Mouse (Mus musculus): ENCODE measurements at regions not wholly inside any gene's neighbourhood (a gene's known extent, or its start where the extent isn't known, plus 50 kb on each side); places are given as distances from the start of the nearest gene placed in this dataset.

DNA sequence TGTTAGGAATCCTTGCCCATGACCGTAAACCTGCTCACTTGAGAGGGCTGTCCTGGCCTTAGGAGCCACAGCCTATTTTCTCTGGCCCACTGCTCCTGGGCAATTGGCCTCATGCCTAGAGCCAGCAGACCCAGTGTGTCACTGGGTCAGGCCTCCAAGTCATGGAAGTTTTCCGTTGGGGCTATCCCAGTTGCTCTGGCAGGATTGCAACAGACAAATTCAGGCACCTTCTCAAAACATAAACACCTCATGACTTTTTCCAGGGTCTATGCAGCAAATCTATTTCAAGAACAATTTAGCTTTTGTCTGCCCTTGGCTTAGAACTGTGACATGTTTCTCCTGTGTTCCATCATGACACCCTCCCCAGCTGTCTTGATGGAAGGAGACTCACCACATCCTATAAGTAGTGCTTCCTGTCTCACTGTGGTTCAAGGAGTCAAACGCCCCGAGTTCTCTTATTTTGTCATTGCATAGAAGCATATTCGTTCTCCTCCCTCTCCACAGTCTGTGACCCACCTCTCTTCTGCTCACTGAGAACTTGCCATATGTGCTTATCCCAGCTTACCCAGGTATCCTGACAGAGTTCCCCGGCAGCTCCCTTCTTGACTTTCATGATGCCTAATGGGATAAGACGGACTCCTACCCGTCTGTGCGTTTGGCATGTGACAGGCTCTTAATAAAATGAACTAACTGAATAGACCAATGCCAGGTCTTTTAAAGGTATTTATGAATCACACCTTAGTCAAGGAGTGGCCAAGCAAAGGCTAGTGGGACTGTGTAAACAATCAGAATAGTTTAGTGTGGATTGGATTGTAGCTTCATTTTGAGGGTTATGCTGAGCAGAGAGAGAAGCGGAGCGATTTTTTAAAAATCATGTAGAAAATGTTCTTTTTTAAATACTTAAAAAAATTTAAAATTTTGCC is 108.2 kb upstream of the Serp2 start:
- Histone ChIP-seq H3K4me1 (no peaks in the 10 kb centered on the region), H3K4me3 (no peak overlapping the region), H3K27me3 (no peaks in the 10 kb centered on the region; the same call in 1 of the 2 replicates), H3K9ac (no peak overlapping the region), H3K27ac (no peak overlapping the region), H3K9me3 (replicated peaks) (no peaks in the 10 kb centered on the region), H3K36me3 (no peaks in the 10 kb centered on the region), H3K4me2 (replicated peaks) (no peak overlapping the region)
- WGBS = 83% methylated on average over 11 of the region's 11 CpGs
- ATAC-seq (ENCODE audit: low FRiP score) = no peak

DNA sequence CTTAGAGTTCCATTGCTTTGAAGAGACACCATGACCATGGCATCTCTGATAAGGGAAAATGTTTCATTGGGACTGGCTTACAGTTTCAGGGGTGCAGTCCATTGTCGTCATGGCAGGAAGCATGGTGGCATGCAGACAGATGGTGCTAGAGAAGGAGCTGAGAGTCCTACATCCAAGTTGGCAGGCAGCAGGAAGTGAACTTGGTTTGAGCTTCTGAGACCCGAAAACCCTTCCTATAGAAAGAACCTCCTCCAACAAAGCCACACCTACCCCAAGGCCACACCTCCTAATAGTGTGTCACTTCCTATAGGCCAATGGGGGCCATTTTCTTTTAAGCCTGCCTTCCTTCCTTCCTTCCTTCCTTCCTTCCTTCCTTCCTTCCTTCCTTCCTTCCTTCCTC is 107.1 kb upstream of the Serp2 start:
- Histone ChIP-seq H3K4me3 (no peak overlapping the region), H3K27ac (no peak overlapping the region), H3K36me3 (no peaks in the 10 kb centered on the region), H3K4me1 (peaks cover 5% of the 10 kb centered on the region), H3K4me2 (replicated peaks) (no peak overlapping the region), H3K9ac (no peak overlapping the region), H3K9me3 (replicated peaks) (no peaks in the 10 kb centered on the region), H3K27me3 (no peaks in the 10 kb centered on the region; the same call in 1 of the 2 replicates)
- no peak for ATAC-seq (ENCODE audit: low FRiP score)
- WGBS = 80% methylated on average over 2 of the region's 2 CpGs

DNA sequence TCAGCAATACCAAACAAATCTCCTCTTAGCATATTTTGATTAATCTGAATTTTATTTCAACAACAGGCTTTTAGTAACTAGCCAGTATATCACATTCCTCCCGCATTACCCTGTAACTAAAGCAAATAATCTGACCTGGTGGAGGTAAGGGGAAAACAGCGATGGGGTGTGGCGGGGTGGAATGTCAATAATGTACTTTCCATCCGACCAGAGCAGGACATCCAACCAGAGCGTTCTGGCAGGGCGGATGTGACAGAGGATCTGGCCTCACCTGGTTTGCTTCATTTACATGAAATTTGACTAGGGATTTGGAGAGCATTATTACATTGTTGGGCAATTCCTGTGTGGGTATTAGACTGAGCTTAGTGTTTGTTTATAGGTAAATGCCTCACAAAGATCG is 106.2 kb upstream of the Serp2 start:
- no peak for ATAC-seq (ENCODE audit: low FRiP score)
- H3K27me3 ChIP-seq = no peaks in the 10 kb centered on the region; the same call in 1 of the 2 replicates
- no peaks in the 10 kb centered on the region for H3K36me3 ChIP-seq
- H3K9ac ChIP-seq = no peak overlapping the region
- H3K4me1 ChIP-seq = peaks cover 12% of the 10 kb centered on the region
- H3K4me3 ChIP-seq = no peak overlapping the region
- no peak overlapping the region for H3K4me2 ChIP-seq (replicated peaks)
- H3K9me3 ChIP-seq (replicated peaks) = no peaks in the 10 kb centered on the region
- H3K27ac ChIP-seq = no peak overlapping the region
- 81% methylated on average over 7 of the region's 7 CpGs for WGBS

DNA sequence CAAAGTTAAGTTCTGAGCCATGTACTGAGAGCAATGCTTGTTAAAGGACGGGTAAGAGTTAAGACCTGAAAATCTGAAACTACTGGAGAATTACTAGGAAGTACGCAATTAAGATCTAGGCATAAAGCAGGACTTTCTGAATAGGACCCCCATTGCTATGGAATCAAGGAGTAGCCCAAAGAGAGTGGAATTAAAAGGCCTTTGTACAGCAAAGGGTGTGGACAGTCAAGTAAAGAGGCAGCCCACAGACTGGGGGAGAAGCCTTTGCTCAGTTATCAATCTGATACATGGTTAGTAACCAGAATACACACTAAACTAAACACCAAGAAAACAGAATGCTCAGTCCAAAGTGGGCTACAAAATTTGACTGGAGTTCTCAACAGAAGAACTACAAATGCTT is 104.2 kb upstream of the Serp2 start:
- Histone ChIP-seq H3K4me2 (replicated peaks) (no peak overlapping the region), H3K27me3 (no peaks in the 10 kb centered on the region; the same call in 1 of the 2 replicates), H3K36me3 (no peaks in the 10 kb centered on the region), H3K4me3 (no peak overlapping the region), H3K27ac (no peak overlapping the region), H3K9ac (no peak overlapping the region), H3K9me3 (replicated peaks) (no peaks in the 10 kb centered on the region), H3K4me1 (peaks cover 23% of the 10 kb centered on the region)
- 81% methylated on average over 2 of the region's 2 CpGs for WGBS
- ATAC-seq (ENCODE audit: low FRiP score) = no peak

DNA sequence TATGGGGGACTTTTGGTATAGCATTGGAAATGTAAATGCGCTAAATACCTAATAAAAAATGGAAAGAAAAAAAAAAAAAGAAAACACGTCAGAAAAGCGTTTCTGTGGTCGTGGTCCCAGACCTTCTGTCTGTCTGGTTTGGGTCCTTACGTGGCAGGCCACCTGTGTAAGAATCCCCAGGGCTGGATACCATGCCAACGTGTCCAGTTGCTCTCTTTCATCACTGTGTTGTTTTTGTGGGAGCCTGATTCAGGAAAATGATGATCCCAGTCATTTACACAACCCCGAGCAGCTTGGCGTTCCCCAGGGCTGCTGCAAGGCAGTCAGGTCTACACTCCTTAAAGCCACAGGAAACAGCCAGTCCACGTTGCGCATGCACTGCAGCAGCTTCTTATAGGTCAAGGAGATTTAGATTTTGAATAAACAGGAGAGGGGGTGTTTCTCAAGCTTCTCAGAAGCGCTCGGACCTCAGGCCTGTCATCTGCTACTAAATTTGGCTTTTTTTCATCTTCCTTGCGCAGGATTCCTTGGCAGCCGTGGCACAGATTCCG is 102.3 kb upstream of the Serp2 start:
- Histone ChIP-seq H3K27me3 (no peaks in the 10 kb centered on the region; the same call in 1 of the 2 replicates), H3K9me3 (replicated peaks) (no peaks in the 10 kb centered on the region), H3K9ac (no peak overlapping the region), H3K4me1 (peaks cover 23% of the 10 kb centered on the region), H3K36me3 (no peaks in the 10 kb centered on the region), H3K4me3 (no peak overlapping the region), H3K4me2 (replicated peaks) (no peak overlapping the region), H3K27ac (no peak overlapping the region)
- 64% methylated on average over 15 of the region's 15 CpGs for WGBS
- ATAC-seq (ENCODE audit: low FRiP score) = no peak

DNA sequence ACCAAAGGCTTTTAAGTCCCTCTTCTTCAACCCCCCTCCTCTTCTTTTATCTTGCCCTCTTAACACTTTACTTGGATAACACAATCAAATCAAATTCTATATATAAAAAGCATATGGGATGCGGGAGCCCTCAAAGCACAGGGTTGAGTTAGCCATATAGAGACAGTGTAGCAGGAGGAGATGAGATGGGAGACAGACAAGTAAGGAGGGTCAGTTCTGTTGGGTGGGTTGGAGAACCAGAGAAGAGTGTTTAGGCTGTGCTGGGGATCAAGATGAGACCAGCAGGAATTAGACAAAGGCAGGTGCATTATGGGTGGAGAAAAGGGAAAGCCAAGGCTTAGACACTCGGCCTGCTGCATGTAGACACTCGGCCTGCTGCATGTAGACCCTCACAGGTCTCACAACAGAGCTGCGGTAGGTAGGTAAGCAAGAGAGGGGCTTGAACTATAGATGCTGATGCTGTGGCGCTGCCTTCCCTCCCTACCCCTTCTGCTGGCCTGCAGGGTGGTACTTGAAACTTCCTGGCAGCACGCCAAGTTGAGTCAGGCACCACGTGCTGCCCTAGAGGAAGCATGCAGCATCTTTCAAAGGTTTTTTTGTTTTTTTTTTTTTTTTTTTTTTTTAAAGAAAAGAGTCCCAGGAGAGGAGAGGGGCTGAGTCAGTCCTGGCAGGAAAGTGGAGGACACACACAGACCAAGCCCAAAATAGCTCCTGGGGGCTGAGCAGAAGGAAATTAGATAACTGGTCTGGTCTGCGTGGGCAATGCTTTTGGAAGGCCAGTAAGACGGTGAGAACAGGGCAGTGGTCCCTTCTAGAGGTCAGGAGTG is 101.3 kb upstream of the Serp2 start:
- Histone ChIP-seq H3K4me3 (no peak overlapping the region), H3K36me3 (no peaks in the 10 kb centered on the region), H3K4me1 (peaks cover 23% of the 10 kb centered on the region), H3K9ac (no peak overlapping the region), H3K4me2 (replicated peaks) (no peak overlapping the region), H3K9me3 (replicated peaks) (no peaks in the 10 kb centered on the region), H3K27ac (peak overlapping the region; percentile 52; the same call in 1 of the 2 replicates), H3K27me3 (no peaks in the 10 kb centered on the region; the same call in 1 of the 2 replicates)
- 43% methylated on average over 9 of the region's 9 CpGs for WGBS
- peak; percentile 78 for ATAC-seq (ENCODE audit: low FRiP score)

DNA sequence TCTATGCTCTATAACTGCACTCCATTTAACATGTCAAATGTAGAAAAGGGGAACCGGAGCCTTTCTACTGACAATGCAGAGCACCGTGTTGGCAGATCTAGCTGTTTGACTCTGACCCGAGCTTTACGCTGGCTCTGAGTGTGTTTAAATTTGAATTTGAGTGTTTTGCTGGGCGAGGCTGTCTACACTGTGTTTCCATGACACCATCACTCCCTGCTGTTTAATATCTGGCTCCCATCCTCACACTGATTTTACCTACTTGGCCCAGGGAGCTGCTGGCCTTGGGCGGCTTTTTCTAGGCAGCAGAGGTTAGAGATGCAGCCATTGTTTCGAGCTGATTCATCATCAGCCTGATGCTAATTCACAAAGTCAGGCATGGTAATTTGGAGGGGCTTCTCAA is 100.7 kb upstream of the Serp2 start:
- peak; percentile 59 for ATAC-seq (ENCODE audit: low FRiP score)
- peak overlapping the region; percentile 52; the same call in 1 of the 2 replicates for H3K27ac ChIP-seq

DNA sequence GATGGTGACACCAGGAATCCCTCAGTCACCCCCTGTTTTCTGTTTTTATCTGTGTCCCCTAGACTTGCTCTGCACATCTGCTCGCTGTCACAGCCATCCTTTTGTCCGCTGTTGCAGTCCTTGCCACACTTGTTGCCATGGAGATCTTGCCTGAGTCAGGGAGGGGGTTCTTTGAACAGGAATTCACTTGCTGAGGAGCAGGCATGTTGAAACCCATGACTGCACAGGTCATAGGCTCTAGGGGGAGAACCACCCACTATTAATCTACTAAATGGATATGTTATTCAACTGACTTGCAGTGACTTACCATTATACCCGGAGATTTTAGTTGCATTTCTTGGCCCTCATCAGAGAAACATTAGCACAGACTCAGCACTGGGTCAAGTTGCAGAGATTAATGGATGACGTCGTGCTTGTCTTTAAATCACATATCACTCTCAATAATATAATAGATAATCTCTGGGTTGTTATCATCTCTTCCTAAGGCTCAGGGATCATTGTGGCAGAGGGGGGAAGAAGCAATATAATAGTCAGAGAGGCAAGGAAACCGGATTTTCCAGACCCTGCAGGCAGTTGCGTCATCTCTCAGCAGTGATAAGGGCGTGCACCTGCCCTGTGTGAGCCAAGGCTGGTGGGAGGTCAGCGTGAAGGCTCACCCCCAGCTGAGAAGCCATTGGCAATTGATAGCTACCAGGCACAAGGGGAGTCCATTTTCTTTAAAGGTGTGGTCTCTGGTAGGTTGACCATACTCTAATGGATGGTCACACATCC is 95.9 kb upstream of the Serp2 start:
- WGBS = 55% methylated on average over 9 of the region's 9 CpGs
- H3K27ac ChIP-seq = no peak overlapping the region
- H3K4me1 ChIP-seq = peaks cover 17% of the 10 kb centered on the region
- no peaks in the 10 kb centered on the region for H3K9me3 ChIP-seq (replicated peaks)
- H3K27me3 ChIP-seq = no peaks in the 10 kb centered on the region; the same call in 1 of the 2 replicates
- ATAC-seq (ENCODE audit: low FRiP score) = peak; percentile 61
- no peak overlapping the region for H3K4me2 ChIP-seq (replicated peaks)
- no peaks in the 10 kb centered on the region for H3K36me3 ChIP-seq
- no peak overlapping the region for H3K9ac ChIP-seq
- no peak overlapping the region for H3K4me3 ChIP-seq

More for the DNA sequence above, 100.7 kb upstream of the Serp2 start:
- 41% methylated on average over 7 of the region's 7 CpGs for WGBS
- no peak overlapping the region for H3K4me2 ChIP-seq (replicated peaks)
- no peaks in the 10 kb centered on the region; the same call in 1 of the 2 replicates for H3K27me3 ChIP-seq
- no peaks in the 10 kb centered on the region for H3K36me3 ChIP-seq
- H3K4me3 ChIP-seq = no peak overlapping the region
- H3K4me1 ChIP-seq = peaks cover 27% of the 10 kb centered on the region
- no peak overlapping the region; the same call in 1 of the 2 replicates for H3K9ac ChIP-seq
- H3K9me3 ChIP-seq (replicated peaks) = no peaks in the 10 kb centered on the region

DNA sequence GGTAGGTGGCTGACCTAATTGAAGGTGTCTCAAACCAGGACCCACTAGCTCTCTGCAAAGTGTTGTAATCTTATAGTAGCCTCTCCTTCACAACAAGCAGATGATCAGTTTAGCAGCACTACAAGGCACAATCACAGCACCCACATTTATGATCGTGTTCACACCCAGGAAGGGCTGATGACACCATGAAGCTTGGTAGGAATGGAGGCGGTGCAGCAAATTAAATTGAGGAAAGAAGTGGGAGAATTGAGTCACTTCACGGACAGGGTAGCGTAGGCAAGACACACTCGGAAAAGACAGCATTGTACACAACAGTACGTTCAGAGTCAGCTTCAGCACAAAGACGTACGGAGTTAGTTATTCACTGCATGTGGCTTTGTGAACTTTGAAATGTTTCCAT is 94.4 kb upstream of the Serp2 start:
- no peaks in the 10 kb centered on the region for H3K9me3 ChIP-seq (replicated peaks)
- no peaks in the 10 kb centered on the region for H3K36me3 ChIP-seq
- ATAC-seq (ENCODE audit: low FRiP score) = no peak
- 96% methylated on average over 8 of the region's 8 CpGs for WGBS
- H3K4me3 ChIP-seq = no peak overlapping the region
- no peak overlapping the region for H3K9ac ChIP-seq
- H3K4me1 ChIP-seq = peaks cover 10% of the 10 kb centered on the region
- H3K4me2 ChIP-seq (replicated peaks) = no peak overlapping the region
- H3K27ac ChIP-seq = no peak overlapping the region
- H3K27me3 ChIP-seq = no peaks in the 10 kb centered on the region; the same call in 1 of the 2 replicates

DNA sequence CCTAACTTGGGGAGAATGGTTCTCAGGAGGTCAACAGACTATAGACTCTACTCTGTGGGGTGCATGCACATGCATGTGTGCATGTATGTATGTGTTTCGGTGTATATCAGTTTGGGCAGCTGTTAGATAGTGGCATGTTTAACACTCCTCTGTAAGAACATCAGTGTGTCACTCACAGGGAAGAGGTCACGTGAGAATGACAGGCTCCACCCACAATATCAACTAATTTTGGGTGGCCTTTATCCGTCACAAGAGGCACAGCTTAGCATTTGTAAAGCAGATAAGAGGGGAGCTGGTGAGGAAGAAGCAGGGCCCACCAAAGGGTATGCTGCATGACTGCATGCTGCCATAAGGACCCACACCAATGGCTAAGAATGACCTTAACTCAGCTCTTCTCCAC is 93.2 kb upstream of the Serp2 start:
- no peak for ATAC-seq (ENCODE audit: low FRiP score)
- no peak overlapping the region for H3K4me3 ChIP-seq
- H3K36me3 ChIP-seq = no peaks in the 10 kb centered on the region
- no peak overlapping the region for H3K4me2 ChIP-seq (replicated peaks)
- 96% methylated on average over 3 of the region's 3 CpGs for WGBS
- no peaks in the 10 kb centered on the region for H3K27me3 ChIP-seq
- H3K9me3 ChIP-seq (replicated peaks) = no peaks in the 10 kb centered on the region
- H3K27ac ChIP-seq = no peak overlapping the region
- peaks cover 10% of the 10 kb centered on the region for H3K4me1 ChIP-seq
- no peak overlapping the region for H3K9ac ChIP-seq

DNA sequence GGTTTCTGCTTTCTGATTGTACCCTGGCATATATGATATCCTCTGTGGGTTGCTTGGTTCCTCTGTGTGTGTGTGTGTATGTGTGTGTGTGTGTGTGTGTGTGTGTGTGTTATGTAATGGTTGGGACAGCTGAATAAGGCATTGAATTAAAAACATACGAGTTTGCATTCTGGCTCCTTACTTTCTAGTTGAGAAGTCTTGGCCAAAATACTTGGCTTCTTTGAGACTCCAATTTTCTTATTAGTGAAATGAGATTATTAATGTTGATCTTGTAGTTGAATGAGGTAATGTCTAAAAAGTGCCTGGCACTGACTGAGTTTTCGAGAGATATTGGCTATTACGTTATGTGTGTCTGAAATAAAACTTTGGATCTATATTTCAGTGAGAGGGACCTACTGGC is 88.0 kb upstream of the Serp2 start:
- no peak overlapping the region for H3K27ac ChIP-seq
- H3K9ac ChIP-seq = no peak overlapping the region
- ATAC-seq (ENCODE audit: low FRiP score) = no peak
- H3K4me2 ChIP-seq (replicated peaks) = no peak overlapping the region
- H3K4me1 ChIP-seq = no peaks in the 10 kb centered on the region
- WGBS = 88% methylated on average over 3 of the region's 3 CpGs
- H3K27me3 ChIP-seq = no peaks in the 10 kb centered on the region
- H3K4me3 ChIP-seq = no peak overlapping the region
- H3K9me3 ChIP-seq (replicated peaks) = no peaks in the 10 kb centered on the region
- H3K36me3 ChIP-seq = no peaks in the 10 kb centered on the region
